Mouse (Mus musculus) MEL (cell line): ENCODE measurements around the gene Prkcq. TPM values are rescaled to one million over a fixed set of nuclear protein-coding genes. Genes with fewer than 3 reads are reported as not detected.

Experiments used
- DNase-seq: peaks from one replicate; pipeline ENCODE4 v3.0.0; 2011; ENCODE audit warnings: low read depth, low spot score
- H3K27ac ChIP-seq: 2 replicates; pipeline ENCODE4 v1.5.1; 2012; ENCODE audit warnings: low read depth, mild to moderate bottlenecking, control low read depth, low read length, moderate library complexity; ENCODE audit not compliant: control insufficient read depth
- H3K27me3 ChIP-seq, 2 experiments: fragments of 150-350 bp in 1 of 2; sonication (generic) in 1 of 2; 2 replicates each; pipeline ENCODE4 v1.6.1; 2012; ENCODE audit warnings: low read length in 2 of 2, mild to moderate bottlenecking in 2 of 2, improper control_type of control experiment in 1 of 2, moderate library complexity in 1 of 2; ENCODE audit not compliant: insufficient read depth in 2 of 2, control insufficient read depth in 1 of 2
- H3K36me3 ChIP-seq, 2 experiments: 2 replicates each; pipeline ENCODE4 v1.6.1; 2012 to 2014; ENCODE audit warnings: low read length in 2 of 2, improper control_type of control experiment in 1 of 2, inconsistent platforms in 1 of 2, mild to moderate bottlenecking in 1 of 2; ENCODE audit not compliant: insufficient read depth in 2 of 2, control insufficient read depth in 1 of 2
- H3K4me1 ChIP-seq, 2 experiments: fragments of 150-350 bp in 1 of 2; sonication (generic) in 1 of 2; 2 replicates each; pipeline ENCODE4 v1.6.1; 2012; ENCODE audit warnings: low read length in 2 of 2, improper control_type of control experiment in 1 of 2, mild to moderate bottlenecking in 1 of 2; ENCODE audit not compliant: insufficient read depth in 2 of 2, control insufficient read depth in 1 of 2
- H3K4me3 ChIP-seq, 2 experiments: fragments of 150-350 bp in 1 of 2; sonication (generic) in 1 of 2; 2 replicates each; pipeline ENCODE4 v1.5.1; 2012; ENCODE audit warnings: low read depth in 2 of 2, low read length in 2 of 2, mild to moderate bottlenecking in 2 of 2, moderate library complexity in 2 of 2, control low read depth in 1 of 2, improper control_type of control experiment in 1 of 2; ENCODE audit not compliant: control insufficient read depth in 1 of 2, insufficient read depth in 1 of 2
- H3K79me2 ChIP-seq: 2 replicates; pipeline ENCODE4 v1.6.1; 2012; ENCODE audit warnings: mild to moderate bottlenecking, low read length, moderate library complexity; ENCODE audit not compliant: control insufficient read depth, poor library complexity, insufficient read depth
- H3K9ac ChIP-seq: 2 replicates; pipeline ENCODE4 v1.6.1; 2012; ENCODE audit warnings: low read depth, mild to moderate bottlenecking, control low read depth, low read length, moderate library complexity; ENCODE audit not compliant: control insufficient read depth, poor library complexity, severe bottlenecking
- H3K9me3 ChIP-seq: fragments of 150-350 bp; sonication (generic); replicated peaks from 2 replicates; pipeline ENCODE4 v1.6.1; 2012; ENCODE audit warnings: mild to moderate bottlenecking, low read length, improper control_type of control experiment, moderate library complexity; ENCODE audit not compliant: insufficient read depth
- CHD1 ChIP-seq: IDR thresholded peaks from 2 replicates; pipeline ENCODE4 v1.6.1; 2012; ENCODE audit warnings: low read depth, mild to moderate bottlenecking, inconsistent platforms, low read length, improper control_type of control experiment
- CTCF ChIP-seq, 3 experiments: IDR thresholded peaks in 2 of 3; conservative IDR thresholded peaks in 1 of 3; 2 replicates each; pipeline ENCODE4 v1.5.1; 2011 to 2012; ENCODE audit warnings: low read length in 3 of 3, low read depth in 2 of 3, mild to moderate bottlenecking in 2 of 3, improper control_type of control experiment in 1 of 3, inconsistent platforms in 1 of 3, mixed read lengths in 1 of 3, moderate library complexity in 1 of 3; ENCODE audit not compliant: control insufficient read depth in 1 of 3, insufficient read depth in 1 of 3, poor library complexity in 1 of 3, severe bottlenecking in 1 of 3
- E2F4 ChIP-seq: IDR thresholded peaks from 2 replicates; pipeline ENCODE4 v1.6.1; 2011; ENCODE audit warnings: low read depth, low read length, improper control_type of control experiment, borderline replicate concordance
- ELF1 ChIP-seq: IDR thresholded peaks from 2 replicates; pipeline ENCODE4 v1.6.1; 2014; ENCODE audit warnings: low read depth, mild to moderate bottlenecking, inconsistent platforms, low read length, improper control_type of control experiment, moderate library complexity
- ETS1 ChIP-seq: IDR thresholded peaks from 2 replicates; pipeline ENCODE4 v1.6.1; 2012; ENCODE audit warnings: low read depth, mild to moderate bottlenecking, inconsistent platforms, low read length, improper control_type of control experiment, moderate library complexity
- GABPA ChIP-seq: IDR thresholded peaks from 2 replicates; pipeline ENCODE4 v1.6.1; 2012; ENCODE audit warnings: low read depth, mild to moderate bottlenecking, inconsistent platforms, low read length, improper control_type of control experiment, moderate library complexity
- GATA1 ChIP-seq: IDR thresholded peaks from 2 replicates; pipeline ENCODE4 v1.6.1; 2011; ENCODE audit warnings: low read depth, low read length, improper control_type of control experiment
- HCFC1 ChIP-seq: IDR thresholded peaks from 2 replicates; pipeline ENCODE4 v1.6.1; 2012; ENCODE audit warnings: low read depth, mild to moderate bottlenecking, inconsistent platforms, low read length, improper control_type of control experiment, moderate library complexity
- JUND ChIP-seq: IDR thresholded peaks from 2 replicates; pipeline ENCODE4 v1.6.1; 2011; ENCODE audit warnings: low read depth, mild to moderate bottlenecking, improper control_type of control experiment, low read length
- KAT2A ChIP-seq: conservative IDR thresholded peaks from 2 replicates; pipeline ENCODE4 v1.6.1; 2012; ENCODE audit warnings: low read depth, low read length, improper control_type of control experiment, inconsistent platforms
- MAFK ChIP-seq: IDR thresholded peaks from 2 replicates; pipeline ENCODE4 v1.6.1; 2011; ENCODE audit warnings: low read depth, mild to moderate bottlenecking, low read length, improper control_type of control experiment, borderline replicate concordance
- MAX ChIP-seq: IDR thresholded peaks from 2 replicates; pipeline ENCODE4 v1.6.1; 2011; ENCODE audit warnings: low read length, improper control_type of control experiment
- MEF2A ChIP-seq: IDR thresholded peaks from 2 replicates; pipeline ENCODE4 v1.6.1; 2014; ENCODE audit warnings: low read depth, mild to moderate bottlenecking, inconsistent platforms, low read length, improper control_type of control experiment; ENCODE audit not compliant: poor library complexity, insufficient replicate concordance, severe bottlenecking; ENCODE audit errors: extremely low read depth
- MXI1 ChIP-seq: IDR thresholded peaks from 2 replicates; pipeline ENCODE4 v1.6.1; 2011; ENCODE audit warnings: mild to moderate bottlenecking, low read depth, low read length, improper control_type of control experiment
- MYB ChIP-seq: IDR thresholded peaks from 2 replicates; pipeline ENCODE4 v1.6.1; 2011; ENCODE audit warnings: mild to moderate bottlenecking, low read depth, low read length, improper control_type of control experiment
- NELFE ChIP-seq: IDR thresholded peaks from 2 replicates; pipeline ENCODE4 v1.6.1; 2011; ENCODE audit warnings: low read depth, low read length, improper control_type of control experiment
- POLR2AphosphoS5 ChIP-seq: IDR thresholded peaks from 2 replicates; pipeline ENCODE4 v1.6.1; 2012; ENCODE audit warnings: low read depth, borderline replicate concordance, mild to moderate bottlenecking, inconsistent platforms, low read length, moderate library complexity, mixed read lengths
- RAD21 ChIP-seq: IDR thresholded peaks from 2 replicates; pipeline ENCODE4 v1.6.1; 2011; ENCODE audit warnings: mild to moderate bottlenecking, low read depth, low read length, improper control_type of control experiment
- SIN3A ChIP-seq: IDR thresholded peaks from 2 replicates; pipeline ENCODE4 v1.6.1; 2012; ENCODE audit warnings: low read length, improper control_type of control experiment, inconsistent platforms
- SMC3 ChIP-seq: IDR thresholded peaks from 2 replicates; pipeline ENCODE4 v1.6.1; 2011; ENCODE audit warnings: low read depth, low read length, improper control_type of control experiment
- TBP ChIP-seq: IDR thresholded peaks from 2 replicates; pipeline ENCODE4 v1.8.0; 2011; ENCODE audit warnings: low read depth, low read length, improper control_type of control experiment
- UBTF ChIP-seq: IDR thresholded peaks from 2 replicates; pipeline ENCODE4 v1.6.1; 2012; ENCODE audit warnings: low read depth, mild to moderate bottlenecking, inconsistent platforms, low read length, improper control_type of control experiment, moderate library complexity, borderline replicate concordance; ENCODE audit not compliant: insufficient read depth
- USF1 ChIP-seq: IDR thresholded peaks from 2 replicates; pipeline ENCODE4 v1.6.1; 2014; ENCODE audit warnings: low read depth, mild to moderate bottlenecking, inconsistent platforms, low read length, improper control_type of control experiment, moderate library complexity
- USF2 ChIP-seq, 2 experiments: IDR thresholded peaks; 2 replicates each; pipeline ENCODE4 v1.6.1; 2011 to 2012; ENCODE audit warnings: improper control_type of control experiment in 2 of 2, low read length in 2 of 2, borderline replicate concordance in 1 of 2, inconsistent platforms in 1 of 2, low read depth in 1 of 2, mild to moderate bottlenecking in 1 of 2; ENCODE audit not compliant: insufficient read depth in 1 of 2
- ZMIZ1 ChIP-seq: IDR thresholded peaks from 2 replicates; pipeline ENCODE4 v1.6.1; 2012; ENCODE audit warnings: low read depth, mild to moderate bottlenecking, inconsistent platforms, low read length, improper control_type of control experiment, moderate library complexity
- ZNF384 ChIP-seq: IDR thresholded peaks from 2 replicates; pipeline ENCODE4 v1.6.1; 2012; ENCODE audit warnings: low read depth, mild to moderate bottlenecking, inconsistent platforms, low read length, improper control_type of control experiment
- polyA plus RNA-seq, 2 experiments: library from polyadenylated mRNA; stranded (reverse) in 1 of 2; unstranded in 1 of 2; fragments of >175 nt in 1 of 2; fragments of >200 nt in 1 of 2; gene quantifications; 2 replicates each; pipeline versions ENCODE4 v1.2.1 to v1.2.4; 2012; ENCODE audit warnings: low replicate concordance in 2 of 2, low read depth in 1 of 2; ENCODE audit not compliant: insufficient read length in 2 of 2, insufficient read depth in 1 of 2, missing spikeins in 1 of 2
- total RNA-seq: library from RNA; depleted of rRNA; stranded (reverse); fragments of 300-350 nt; gene quantifications from 2 replicates; pipeline ENCODE4 v1.2.3, GENCODE M21; 2012

Gene Prkcq
- total and polyA plus RNA-seq, 3 experiments: 0.12 to 0.19 TPM; not detected in 1

- no peaks in the 10 kb centered on the region for H3K9me3 ChIP-seq
- no peak overlapping the region for H3K9ac ChIP-seq
- peaks cover 2 to 3% of the 10 kb centered on the region in 2 experiments; a peak in 3 of 4 replicates for H3K27me3 ChIP-seq
- TF ChIP-seq MEF2A: no peak
- TF ChIP-seq ZNF384: no peak
- no peak for TF ChIP-seq KAT2A
- no peak for TF ChIP-seq MXI1
- no peak for TF ChIP-seq TBP
- TF ChIP-seq CHD1: no peak
- no peak for TF ChIP-seq ELF1
- TF ChIP-seq GABPA: no peak
- no peak for TF ChIP-seq HCFC1
- TF ChIP-seq E2F4: no peak
- TF ChIP-seq POLR2AphosphoS5: no peak
- TF ChIP-seq USF2 (IDR thresholded peaks at IDR 0.05; ENCODE audit: borderline replicate concordance in 1 of 2, insufficient read depth in 1 of 2, low read depth in 1 of 2, low read length in 2 of 2): no peak
- no peak for TF ChIP-seq MYB
- TF ChIP-seq RAD21: no peak
- TF ChIP-seq UBTF: no peak
- TF ChIP-seq JUND: no peak
- TF ChIP-seq SIN3A: no peak
- TF ChIP-seq ETS1: no peak
- TF ChIP-seq NELFE: no peak
- TF ChIP-seq GATA1: no peak
- no peak for DNase-seq
- H3K27ac ChIP-seq: no peak overlapping the region
- no peaks in the 10 kb centered on the region for H3K36me3 ChIP-seq
- H3K4me3 ChIP-seq: no peak overlapping the region
- no peaks in the 10 kb centered on the region for H3K4me1 ChIP-seq
- no peaks in the 10 kb centered on the region for H3K79me2 ChIP-seq
Observed at GRCm38 (mm10) chr2:11149091-11149490, 22.8 kb upstream of the Prkcq start.

- TF ChIP-seq MYB (no peak), CTCF (IDR thresholded peaks at IDR 0.05 in 2 of 3, conservative IDR thresholded peaks at IDR 0.05 in 1 of 3; ENCODE audit: control insufficient read depth in 1 of 3, insufficient read depth in 1 of 3, low read depth in 2 of 3, low read length in 3 of 3, poor library complexity in 1 of 3, severe bottlenecking in 1 of 3) (no peak), MXI1 (no peak), SMC3 (no peak), MAFK (no peak), TBP (no peak), ZNF384 (no peak), USF1 (no peak), ZMIZ1 (no peak), NELFE (no peak), MAX (no peak), USF2 (IDR thresholded peaks at IDR 0.05; ENCODE audit: borderline replicate concordance in 1 of 2, insufficient read depth in 1 of 2, low read depth in 1 of 2, low read length in 2 of 2) (no peak)
- DNase-seq: no peak
- H3K27ac ChIP-seq: no peak overlapping the region
- H3K27me3 ChIP-seq: peaks cover 2 to 6% of the 10 kb centered on the region in 2 experiments
- no peaks in the 10 kb centered on the region for H3K4me1 ChIP-seq
- H3K36me3 ChIP-seq: no peaks in the 10 kb centered on the region
- H3K9ac ChIP-seq: no peak overlapping the region
- no peak overlapping the region for H3K4me3 ChIP-seq
- H3K79me2 ChIP-seq: no peaks in the 10 kb centered on the region
- no peaks in the 10 kb centered on the region for H3K9me3 ChIP-seq
Observed at GRCm38 (mm10) chr2:11150975-11151374, 20.9 kb upstream of the Prkcq start.
